Comparison of ENCODE assay signal across 8 mouse cellular contexts in genomic region chr7:79612783-79613182, GRCm38 (mm10). TPM values are rescaled to one million over a fixed set of nuclear protein-coding genes. Genes with fewer than 3 reads are reported as not detected.
A peak's percentile ranks its signal among the peaks of the same experiment; 100 is the strongest.
DNase-seq lines count a peak whose midpoint lies in the region; ATAC-seq and TF ChIP-seq lines count a peak whose summit lies in the region.

No protein-coding gene starts in this region.

- H3K36me3 ChIP-seq in heart, postnatal 0 days (replicated peaks; ENCODE audit: control insufficient read depth, insufficient read depth, low read length), result no peaks in the 10 kb centered on the region
- no peaks in the 10 kb centered on the region for H3K36me3 ChIP-seq in CH12.LX (replicated peaks in 1 of 2; ENCODE audit: control insufficient read depth in 1 of 2, insufficient read depth in 1 of 2, low read length in 1 of 2)
- H3K36me3 ChIP-seq in forebrain, embryonic 11.5 days (ENCODE audit: control insufficient read depth, insufficient read depth, low read length), result no peaks in the 10 kb centered on the region
- H3K36me3 ChIP-seq in stomach, postnatal 0 days (ENCODE audit: control insufficient read depth, insufficient read depth, low read length), result no peaks in the 10 kb centered on the region

- TF ChIP-seq POLR2A in CH12.LX (IDR thresholded peaks at IDR 0.05; ENCODE audit: low read depth, low read length), result no peak

- no peak for TF ChIP-seq EP300 in heart, postnatal 0 days (IDR thresholded peaks at IDR 0.05; ENCODE audit: low read depth)
- TF ChIP-seq EP300 in CH12.LX (IDR thresholded peaks at IDR 0.05; ENCODE audit: low read length), result no peak
- no peak for TF ChIP-seq EP300 in stomach, postnatal 0 days (optimal IDR thresholded peaks at IDR 0.05)

- in situ Hi-C loops in CH12.LX (cut with MboI; ENCODE audit: low pct_ligation_motif_present, low pct_unique_long_range_greater_than_20kb, low sequenced_read_pairs), result loop anchor here (5.0 kb wide), 1 partner anchor 40 kb away; no protein-coding TSS in a partner anchor

- H3K27ac ChIP-seq in heart, postnatal 0 days (ENCODE audit: low read depth), result no peak overlapping the region
- H3K27ac ChIP-seq in CH12.LX (ENCODE audit: insufficient read depth, low read depth), result no peak overlapping the region
- H3K27ac ChIP-seq in forebrain, embryonic 11.5 days (ENCODE audit: low read depth, low read length), result no peak overlapping the region
- no peak overlapping the region for H3K27ac ChIP-seq in stomach, postnatal 0 days (replicated peaks)

- WGBS in heart, postnatal 0 days, result 12% methylated on average over 6 of the region's 6 CpGs
- 13% methylated on average over 6 of the region's 6 CpGs for WGBS in forebrain, embryonic 11.5 days
- 11% methylated on average over 6 of the region's 6 CpGs for WGBS in stomach, postnatal 0 days

- no peak overlapping the region for H3K4me2 ChIP-seq in heart, postnatal 0 days (ENCODE audit: low read depth, low read length)
- H3K4me2 ChIP-seq in CH12.LX (ENCODE audit: insufficient read depth, low read depth, poor library complexity, severe bottlenecking), result no peak overlapping the region
- no peak overlapping the region for H3K4me2 ChIP-seq in forebrain, embryonic 11.5 days (ENCODE audit: low read depth, low read length, severe bottlenecking)
- H3K4me2 ChIP-seq in stomach, postnatal 0 days (replicated peaks; ENCODE audit: low read depth), result no peak overlapping the region

- TF ChIP-seq RAD21 in CH12.LX (IDR thresholded peaks at IDR 0.05; ENCODE audit: low read depth, low read length), result peak; percentile 61

- peaks cover 39% of the 10 kb centered on the region for H3K27me3 ChIP-seq in heart, postnatal 0 days (ENCODE audit: control insufficient read depth, insufficient read depth, low read length)
- H3K27me3 ChIP-seq in CH12.LX (replicated peaks), result peaks cover 93% of the 10 kb centered on the region
- H3K27me3 ChIP-seq in forebrain, embryonic 11.5 days (ENCODE audit: control insufficient read depth, insufficient read depth, low read length), result peaks cover 20% of the 10 kb centered on the region
- peaks cover 4% of the 10 kb centered on the region; the same call in 1 of the 2 replicates for H3K27me3 ChIP-seq in stomach, postnatal 0 days (ENCODE audit: control insufficient read depth, insufficient read depth, low read length)

- TF ChIP-seq CTCF in heart, postnatal 0 days (IDR thresholded peaks at IDR 0.05; ENCODE audit: low read depth), result peak; percentile 71
- TF ChIP-seq CTCF in CH12.LX (conservative IDR thresholded peaks at IDR 0.05 in 1 of 2, IDR thresholded peaks at IDR 0.05 in 1 of 2; ENCODE audit: low read depth in 2 of 2, low read length in 2 of 2), result peak; percentile 47 to 85; a peak in 3 of 4 replicates
- peak; percentile 80 for TF ChIP-seq CTCF in stomach, postnatal 0 days (IDR thresholded peaks at IDR 0.05; ENCODE audit: low read depth)

- dilution Hi-C loops in CH12.LX (cut with MboI; ENCODE audit: extremely low pct_ligation_motif_present, extremely low pct_unique_long_range_greater_than_20kb, low sequenced_read_pairs), result no loop called here

- no peaks in the 10 kb centered on the region for H3K9me3 ChIP-seq in heart, postnatal 0 days (replicated peaks; ENCODE audit: control insufficient read depth, low read length)
- H3K9me3 ChIP-seq in CH12.LX (replicated peaks; ENCODE audit: low read length), result no peaks in the 10 kb centered on the region
- H3K9me3 ChIP-seq in forebrain, embryonic 11.5 days (ENCODE audit: control insufficient read depth, low read length), result no peaks in the 10 kb centered on the region
- H3K9me3 ChIP-seq in stomach, postnatal 0 days (ENCODE audit: control insufficient read depth, low read length), result no peaks in the 10 kb centered on the region

- H3K79me2 ChIP-seq in CH12.LX (replicated peaks; ENCODE audit: control insufficient read depth, extremely low read depth, insufficient read depth, poor library complexity, severe bottlenecking), result no peaks in the 10 kb centered on the region

- peaks cover 4% of the 10 kb centered on the region; the same call in 1 of the 2 replicates for H3K4me1 ChIP-seq in heart, postnatal 0 days (ENCODE audit: control insufficient read depth, insufficient read depth)
- peaks cover 0 to 2% of the 10 kb centered on the region in 2 experiments; a peak in 1 of 4 replicates for H3K4me1 ChIP-seq in CH12.LX (ENCODE audit: control insufficient read depth in 1 of 2, insufficient read depth in 2 of 2)
- H3K4me1 ChIP-seq in forebrain, embryonic 11.5 days (replicated peaks; ENCODE audit: control insufficient read depth, insufficient read depth, low read length), result peaks cover 5% of the 10 kb centered on the region
- H3K4me1 ChIP-seq in stomach, postnatal 0 days (replicated peaks; ENCODE audit: control insufficient read depth, insufficient read depth), result no peaks in the 10 kb centered on the region

- H3K9ac ChIP-seq in heart, postnatal 0 days (replicated peaks; ENCODE audit: low read depth, low read length), result no peak overlapping the region
- H3K9ac ChIP-seq in CH12.LX (ENCODE audit: insufficient read depth, low read depth), result no peak overlapping the region
- no peak overlapping the region for H3K9ac ChIP-seq in forebrain, embryonic 11.5 days (ENCODE audit: low read length)
- no peak overlapping the region for H3K9ac ChIP-seq in stomach, postnatal 0 days (ENCODE audit: low read length)

- peak; percentile 67 for DNase-seq in heart, postnatal 0 days (ENCODE audit: low spot score)
- DNase-seq in heart, adult 11 months, result no peak
- peak; percentile 59 for DNase-seq in CH12.LX (ENCODE audit: extremely low read depth)
- DNase-seq in adrenal gland, postnatal 25 days, result peak; percentile 54
- DNase-seq in forebrain, embryonic 11.5 days (ENCODE audit: low spot score), result peak; percentile 76
- peak; percentile 77 for DNase-seq in kidney, postnatal 10 days
- DNase-seq in lung, postnatal 14 days, result peak; percentile 68
- peak; percentile 57 for DNase-seq in stomach, postnatal 0 days (ENCODE audit: low spot score)

- no peak overlapping the region for H3K4me3 ChIP-seq in heart, postnatal 0 days (ENCODE audit: low read depth, low read length)
- no peak overlapping the region for H3K4me3 ChIP-seq in CH12.LX (replicated peaks in 1 of 3; ENCODE audit: low read depth in 2 of 3, low read length in 2 of 3, poor library complexity in 1 of 3)
- H3K4me3 ChIP-seq in forebrain, embryonic 11.5 days (ENCODE audit: low read depth, low read length), result no peak overlapping the region
- H3K4me3 ChIP-seq in stomach, postnatal 0 days (ENCODE audit: low read depth, low read length), result no peak overlapping the region

- ATAC-seq in heart, postnatal 0 days (ENCODE audit: insufficient read depth, low read depth), result peak; percentile 80
- ATAC-seq in forebrain, embryonic 11.5 days (replicated peaks; ENCODE audit: low FRiP score), result peak; percentile 53; the same call in 1 of the 2 replicates
- ATAC-seq in stomach, postnatal 0 days (ENCODE audit: low FRiP score, low TSS enrichment), result peak; percentile 61

TF ChIP-seq in CH12.LX, 34 proteins besides CTCF, POLR2A, EP300 and RAD21:
- TF ChIP-seq MAZ (IDR thresholded peaks at IDR 0.05; ENCODE audit: low read depth, low read length) (no peak), SMC3 (IDR thresholded peaks at IDR 0.05; ENCODE audit: low read depth, low read length) (peak; percentile 67)

RNA-seq across cellular contexts. Expression of gene Rhcg, which starts 4.7 kb away (rescaled TPM):
- 0.04 and 0.19 TPM in 2 replicates for total RNA-seq in heart, postnatal 0 days (2014; rRNA removed; ENCODE audit: low replicate concordance)
- polyA plus RNA-seq in heart, postnatal 0 days (2015; fragmentation: Nextera tagmentation; extraction: Ambion mirVana), result 0.40 and 0.44 TPM in 2 replicates
- not detected in 2 replicates for total RNA-seq in CH12.LX (2012; rRNA removed)
- not detected in 2 replicates for total RNA-seq in CH12.LX (2014; rRNA removed)
- not detected in 2 replicates for polyA plus RNA-seq in CH12.LX (2012; ENCODE audit: insufficient read length, low read depth)
- 14.6 and 14.9 TPM in 2 replicates for total RNA-seq in adrenal gland, postnatal 25 days (2021)
- polyA plus RNA-seq in forebrain, embryonic 11.5 days (2014; fragmentation: Nextera tagmentation; extraction: Ambion mirVana), result 5.5 and 6.8 TPM in 2 replicates
- polyA plus RNA-seq in stomach, postnatal 0 days (2015; fragmentation: Nextera tagmentation; extraction: Ambion mirVana), result 0.08 TPM in 1 of 2 replicates, not detected in the other

RNA-seq across cellular contexts. Expression of gene Ticrr, which starts 47.2 kb away (rescaled TPM):
- total RNA-seq in heart, postnatal 0 days (2014; rRNA removed; ENCODE audit: low replicate concordance), result 2.2 and 4.2 TPM in 2 replicates
- polyA plus RNA-seq in heart, postnatal 0 days (2015; fragmentation: Nextera tagmentation; extraction: Ambion mirVana), result 0.74 and 1.2 TPM in 2 replicates
- total RNA-seq in CH12.LX (2012; rRNA removed), result 10.2 and 11.5 TPM in 2 replicates
- total RNA-seq in CH12.LX (2014; rRNA removed), result 4.8 and 8.3 TPM in 2 replicates
- polyA plus RNA-seq in CH12.LX (2012; ENCODE audit: insufficient read length, low read depth), result 16.7 and 19.2 TPM in 2 replicates
- 0.90 and 1.1 TPM in 2 replicates for total RNA-seq in adrenal gland, postnatal 25 days (2021)
- 23.9 and 25.3 TPM in 2 replicates for polyA plus RNA-seq in forebrain, embryonic 11.5 days (2014; fragmentation: Nextera tagmentation; extraction: Ambion mirVana)
- polyA plus RNA-seq in stomach, postnatal 0 days (2015; fragmentation: Nextera tagmentation; extraction: Ambion mirVana), result 1.4 and 1.6 TPM in 2 replicates
